Mouse (Mus musculus) neural tube, embryonic 10.5 days (tissue): ENCODE data around the gene Cd209g.
"Not testable (repeated sequence)": the region's sequence is repeated elsewhere in the genome, so short reads cannot be mapped to it uniquely, and the experiment has no call there.

Experiments
- DNase-seq: peaks from one replicate; pipeline ENCODE4 v3.0.0-alpha.2; 2017; ENCODE audit warnings: low spot score; ENCODE audit errors: extremely low spot score

Gene Cd209g

GRCm38 (mm10) chr8:4133798-4134197 is at the start of gene Cd209g:
Gene Cd209g, plus strand, starts transcription at chr8:4134098.
- DNase-seq = no peak

- DNase-seq = not testable (repeated sequence)
Observed at GRCm38 (mm10) chr8:4087180-4087722, 46.6 kb upstream of the Cd209g start.

- not testable (repeated sequence) for DNase-seq
Observed at GRCm38 (mm10) chr8:4088514-4088913, 45.4 kb upstream of the Cd209g start.

- DNase-seq = not testable (repeated sequence)
Observed at GRCm38 (mm10) chr8:4105735-4106134, 28.2 kb upstream of the Cd209g start, which contains the start of gene Cd209f. Gene Cd209f, minus strand, starts transcription at chr8:4105835.

- peak; percentile 78 for DNase-seq
Observed at GRCm38 (mm10) chr8:4139660-4140646, 6.1 kb downstream of the Cd209g start.

- DNase-seq = no peak
Observed at GRCm38 (mm10) chr8:4141721-4142120, 7.8 kb downstream of the Cd209g start.

- DNase-seq = no peak
Observed at GRCm38 (mm10) chr8:4147272-4147671, 13.4 kb downstream of the Cd209g start.

- DNase-seq = no peak
Observed at GRCm38 (mm10) chr8:4154878-4155277, 21.0 kb downstream of the Cd209g start.

GRCm38 (mm10) chr8:4162786-4163185 is 28.9 kb downstream of the Cd209g start:
- no peak for DNase-seq

- DNase-seq = no peak
Observed at GRCm38 (mm10) chr8:4165176-4165851, 31.4 kb downstream of the Cd209g start.

- DNase-seq = peak; percentile 96
Observed at GRCm38 (mm10) chr8:4165852-4166751, 32.2 kb downstream of the Cd209g start, which contains the start of gene Evi5l. Gene Evi5l, plus strand, starts transcription at chr8:4166567.

GRCm38 (mm10) chr8:4166881-4167525 is 33.1 kb downstream of the Cd209g start:
- DNase-seq = no peak

GRCm38 (mm10) chr8:4167918-4168317 is 34.0 kb downstream of the Cd209g start:
- no peak for DNase-seq

- no peak for DNase-seq
Observed at GRCm38 (mm10) chr8:4172486-4172885, 38.6 kb downstream of the Cd209g start.

GRCm38 (mm10) chr8:4174018-4174417 is 40.1 kb downstream of the Cd209g start:
- DNase-seq = no peak

- no peak for DNase-seq
Observed at GRCm38 (mm10) chr8:4183409-4183808, 49.5 kb downstream of the Cd209g start.

GRCm38 (mm10) chr8:4186151-4186550 is 52.3 kb downstream of the Cd209g start:
- no peak for DNase-seq
